Mouse (Mus musculus) limb, embryonic 15.5 days (tissue): Measurements from ENCODE around the gene Cuedc1. TPM values are rescaled to one million over a fixed set of nuclear protein-coding genes. Genes with fewer than 3 reads are reported as not detected.

Experiments used
- ATAC-seq: fragments of 200-750 bp; cut with Nextera tagmentation; 2 replicates; pipeline ENCODE4 v1.8.0; 2017; ENCODE audit warnings: low read depth, moderate TSS enrichment; ENCODE audit not compliant: insufficient number of reproducible peaks, low FRiP score, low TSS enrichment
- H3K27ac ChIP-seq: fragments of 300-500 bp; sonication (generic); 2 replicates; pipeline ENCODE4 v1.5.1; 2015; ENCODE audit warnings: moderate library complexity, mild to moderate bottlenecking, inconsistent platforms
- H3K27me3 ChIP-seq: fragments of 300-500 bp; sonication (generic); 2 replicates; pipeline ENCODE4 v1.6.1; 2015; ENCODE audit warnings: inconsistent platforms
- H3K36me3 ChIP-seq: fragments of 300-500 bp; sonication (generic); 2 replicates; pipeline ENCODE4 v1.6.1; 2015; ENCODE audit warnings: inconsistent platforms
- H3K4me1 ChIP-seq: fragments of 300-500 bp; sonication (generic); 2 replicates; pipeline ENCODE4 v1.6.1; 2015; ENCODE audit warnings: inconsistent platforms
- H3K4me2 ChIP-seq: fragments of 300-500 bp; sonication (generic); 2 replicates; pipeline ENCODE4 v1.6.1; 2015; ENCODE audit warnings: mild to moderate bottlenecking, inconsistent platforms
- H3K4me3 ChIP-seq: fragments of 300-500 bp; sonication (generic); 2 replicates; pipeline ENCODE4 v1.5.1; 2015; ENCODE audit warnings: mild to moderate bottlenecking, inconsistent platforms
- H3K9ac ChIP-seq: fragments of 300-500 bp; sonication (generic); 2 replicates; pipeline ENCODE4 v1.6.1; 2015; ENCODE audit warnings: inconsistent platforms
- H3K9me3 ChIP-seq: fragments of 300-500 bp; sonication (generic); 2 replicates; pipeline ENCODE4 v1.6.1; 2016; ENCODE audit warnings: inconsistent platforms
- WGBS: fragments of 180-500 bp; shearing (Covaris S2); methylation state at CpG from one replicate; pipeline ENCODE4 v1.1.7; 2015; 5-methylcytosine and 5-hydroxymethylcytosine counted together
- polyA plus RNA-seq: library from polyadenylated mRNA; unstranded; fragments of >200 nt; fragmentation: Nextera tagmentation; extraction: Ambion mirVana; gene quantifications from 2 replicates; pipeline ENCODE4 v1.2.1, GENCODE M21; 2015

The Cuedc1 gene
- 28.1 and 32.1 TPM in 2 replicates for polyA plus RNA-seq

DNA sequence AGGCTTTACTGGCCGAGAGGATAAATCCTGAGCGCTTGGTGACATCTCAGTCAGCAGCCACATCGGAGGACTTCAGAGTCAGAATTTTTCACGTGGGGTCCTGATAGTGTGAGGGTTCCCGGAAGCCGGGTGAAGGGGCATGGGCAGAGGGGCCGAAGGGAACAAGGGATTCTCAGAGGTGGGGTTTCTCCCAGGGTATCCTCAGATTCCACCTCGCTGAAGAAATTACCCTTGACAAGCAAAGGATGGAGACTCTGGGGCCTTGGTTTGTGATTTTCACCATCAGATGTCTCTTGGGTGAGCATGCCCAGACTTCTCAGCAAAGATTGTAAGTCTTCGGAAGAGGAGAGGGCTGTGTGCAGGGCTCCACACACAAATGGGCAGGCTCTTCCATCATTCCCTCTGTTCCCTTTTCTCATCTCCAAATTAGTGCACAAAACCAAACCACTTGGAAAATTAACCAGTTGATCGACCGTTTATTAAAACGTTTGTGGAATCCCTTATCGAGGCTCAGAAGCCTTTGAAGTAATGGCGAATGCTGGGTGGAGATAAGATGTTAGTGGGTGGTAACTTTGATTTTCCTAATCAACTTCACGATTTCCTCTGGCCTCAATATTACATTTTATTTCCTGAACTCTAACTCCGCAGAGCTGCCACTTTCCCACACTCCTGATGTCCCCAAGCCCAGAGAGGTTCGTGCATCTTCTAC, at the start of gene Cuedc1:
Cuedc1 (plus strand) TSS at position 38 of the 709 bp plus-strand sequence.
- Histone ChIP-seq H3K4me3 (peak within 1 kb of the TSS; percentile 74), H3K36me3 (no peaks in the 10 kb centered on the region), H3K4me1 (peaks cover 40% of the 10 kb centered on the region), H3K27ac (peak within 1 kb of the TSS; percentile 91), H3K9me3 (no peaks in the 10 kb centered on the region), H3K9ac (peak within 1 kb of the TSS; percentile 85), H3K4me2 (peak within 1 kb of the TSS; percentile 88), H3K27me3 (no peaks in the 10 kb centered on the region)
- 25% methylated on average over 17 of the region's 17 CpGs for WGBS
- no peak for ATAC-seq

DNA sequence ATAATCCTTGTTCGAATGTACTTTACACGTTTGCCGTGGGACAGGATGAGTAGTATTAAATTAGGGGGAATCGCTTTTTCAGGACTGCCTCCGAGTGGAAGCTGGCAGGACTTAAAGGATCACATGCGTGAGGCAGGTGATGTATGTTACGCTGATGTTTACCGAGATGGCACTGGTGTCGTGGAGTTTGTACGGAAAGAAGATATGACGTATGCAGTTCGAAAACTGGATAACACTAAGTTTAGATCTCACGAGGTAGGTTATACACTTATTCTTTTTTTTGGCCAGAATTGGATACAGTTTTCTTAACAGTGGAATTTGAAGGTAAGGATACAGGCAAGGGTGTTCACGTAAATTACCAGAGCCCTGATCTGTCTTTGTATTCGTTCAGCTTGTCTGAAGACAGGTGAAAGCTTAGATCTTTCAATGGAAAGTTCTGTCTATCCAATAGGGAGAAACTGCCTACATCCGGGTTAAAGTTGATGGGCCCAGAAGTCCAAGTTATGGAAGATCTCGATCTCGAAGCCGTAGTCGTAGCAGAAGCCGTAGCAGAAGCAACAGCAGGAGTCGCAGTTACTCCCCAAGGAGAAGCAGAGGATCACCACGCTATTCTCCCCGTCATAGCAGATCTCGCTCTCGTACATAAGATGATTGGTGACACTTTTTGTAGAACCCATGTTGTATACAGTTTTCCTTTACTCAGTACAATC, 48.7 kb upstream of the Cuedc1 start:
- peak overlapping the region; percentile 99 for H3K9ac ChIP-seq
- H3K27ac ChIP-seq = no peak overlapping the region
- peaks cover 26% of the 10 kb centered on the region for H3K36me3 ChIP-seq
- H3K4me1 ChIP-seq = peaks cover 35% of the 10 kb centered on the region
- peak overlapping the region; percentile 97 for H3K4me3 ChIP-seq
- peak overlapping the region; percentile 56 for H3K4me2 ChIP-seq
- no peak for ATAC-seq
- no peaks in the 10 kb centered on the region for H3K27me3 ChIP-seq
- 17% methylated on average over 26 of the region's 26 CpGs for WGBS
- no peaks in the 10 kb centered on the region for H3K9me3 ChIP-seq

DNA sequence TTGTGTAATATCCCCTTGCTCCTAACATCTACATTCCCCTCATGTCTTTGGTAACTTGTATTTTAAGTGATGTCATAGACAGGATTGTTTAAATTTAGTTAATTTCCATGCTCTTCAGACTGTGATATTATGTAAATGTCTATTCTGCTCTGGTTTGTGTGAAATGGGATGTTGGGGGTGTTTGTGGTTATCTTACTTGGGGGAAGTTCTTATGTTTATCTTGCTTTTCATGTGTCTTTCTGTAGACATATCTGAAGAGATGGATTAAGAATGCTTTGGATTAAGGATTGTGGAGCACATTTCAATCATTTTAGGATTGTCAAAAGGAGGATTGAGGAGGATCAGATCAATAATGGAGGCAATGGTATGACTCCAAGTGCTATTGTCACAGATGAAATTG, 48.1 kb upstream of the Cuedc1 start:
- no peak overlapping the region for H3K9ac ChIP-seq
- H3K9me3 ChIP-seq = no peaks in the 10 kb centered on the region
- H3K4me3 ChIP-seq = peak overlapping the region; percentile 97
- H3K4me1 ChIP-seq = peaks cover 35% of the 10 kb centered on the region
- ATAC-seq = no peak
- no peaks in the 10 kb centered on the region for H3K27me3 ChIP-seq
- peaks cover 26% of the 10 kb centered on the region for H3K36me3 ChIP-seq
- no peak overlapping the region for H3K27ac ChIP-seq
- H3K4me2 ChIP-seq = peak overlapping the region; percentile 56; the same call in 1 of the 2 replicates

DNA sequence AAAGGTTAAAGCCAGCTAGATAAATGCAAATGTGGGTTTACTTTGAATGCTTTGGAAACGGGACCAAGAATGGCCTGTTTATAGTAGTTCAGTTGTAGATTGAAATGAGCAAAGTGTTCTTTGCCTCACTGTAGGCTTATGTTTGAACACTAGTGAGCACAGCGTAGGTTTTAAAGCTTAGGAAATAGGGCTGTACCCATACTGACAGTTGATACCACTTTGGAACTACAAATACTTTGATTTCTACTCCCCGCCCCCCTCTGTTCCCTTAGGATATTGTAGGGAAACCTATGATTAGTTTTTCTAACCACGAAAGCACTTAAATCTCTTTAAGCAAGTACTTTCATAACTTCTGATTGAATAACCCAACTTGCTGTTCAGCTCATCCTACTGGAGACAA, 45.2 kb upstream of the Cuedc1 start:
- Histone ChIP-seq H3K27ac (no peak overlapping the region), H3K36me3 (peaks cover 26% of the 10 kb centered on the region), H3K4me3 (no peak overlapping the region), H3K27me3 (no peaks in the 10 kb centered on the region), H3K4me2 (no peak overlapping the region), H3K4me1 (peaks cover 26% of the 10 kb centered on the region), H3K9me3 (no peaks in the 10 kb centered on the region), H3K9ac (no peak overlapping the region)
- ATAC-seq = no peak
- WGBS = 73% methylated on average over 4 of the region's 4 CpGs

DNA sequence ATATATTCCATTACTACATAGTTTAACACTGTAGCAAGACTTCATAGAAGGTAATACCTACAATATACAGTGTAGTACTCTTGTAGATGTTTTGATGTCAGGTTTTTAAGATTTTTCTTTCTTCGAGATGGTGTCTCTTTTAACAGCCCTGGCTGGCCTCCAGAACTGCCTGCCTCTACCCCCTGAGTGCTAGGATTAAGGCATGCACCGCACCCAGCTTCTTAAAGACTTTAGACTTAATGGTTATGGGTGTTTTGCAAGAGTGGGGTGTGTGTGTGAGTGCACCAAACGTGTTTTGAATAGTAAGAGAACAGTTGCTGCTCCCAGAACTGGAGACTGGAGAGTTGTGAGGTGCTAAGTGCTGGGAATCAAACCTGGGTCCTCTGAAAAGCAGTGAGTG, 44.0 kb upstream of the Cuedc1 start:
- H3K36me3 ChIP-seq = peaks cover 26% of the 10 kb centered on the region
- ATAC-seq = 0 out of 2 replicates have a peak, but pooled peaks have one; percentile 24
- WGBS = 35% methylated on average over 3 of the region's 3 CpGs

DNA sequence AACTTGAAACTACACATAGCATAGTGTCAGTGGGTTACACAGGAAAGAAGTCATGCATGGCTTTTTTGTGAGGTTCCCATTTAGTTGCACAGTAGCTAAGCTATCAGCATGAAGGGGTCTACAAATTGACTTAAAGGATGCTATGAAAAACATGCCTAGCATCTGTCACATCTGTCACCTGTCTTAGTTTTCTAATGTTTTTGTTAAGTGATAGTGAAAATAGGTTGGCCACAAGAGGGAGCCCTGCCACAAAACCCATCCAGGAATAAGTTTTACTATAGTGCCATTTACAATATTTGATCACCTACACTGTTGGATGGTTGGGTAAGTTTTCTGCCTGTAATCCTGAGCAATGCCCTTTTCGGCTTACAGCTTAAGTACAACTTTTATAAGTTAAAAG, 43.3 kb upstream of the Cuedc1 start:
- no peaks in the 10 kb centered on the region for H3K9me3 ChIP-seq
- H3K36me3 ChIP-seq = peaks cover 21% of the 10 kb centered on the region
- H3K9ac ChIP-seq = no peak overlapping the region
- no peaks in the 10 kb centered on the region for H3K27me3 ChIP-seq
- no peak overlapping the region for H3K27ac ChIP-seq
- H3K4me2 ChIP-seq = no peak overlapping the region
- ATAC-seq = no peak
- WGBS = 71% methylated on average over 1 of the region's 1 CpGs
- no peak overlapping the region for H3K4me3 ChIP-seq
- peaks cover 18% of the 10 kb centered on the region for H3K4me1 ChIP-seq

More for the DNA sequence above, 44.0 kb upstream of the Cuedc1 start:
- Histone ChIP-seq H3K9ac (no peak overlapping the region), H3K9me3 (no peaks in the 10 kb centered on the region), H3K4me3 (no peak overlapping the region), H3K27me3 (no peaks in the 10 kb centered on the region), H3K27ac (no peak overlapping the region; the same call in 1 of the 2 replicates), H3K4me2 (no peak overlapping the region), H3K4me1 (peaks cover 26% of the 10 kb centered on the region)

DNA sequence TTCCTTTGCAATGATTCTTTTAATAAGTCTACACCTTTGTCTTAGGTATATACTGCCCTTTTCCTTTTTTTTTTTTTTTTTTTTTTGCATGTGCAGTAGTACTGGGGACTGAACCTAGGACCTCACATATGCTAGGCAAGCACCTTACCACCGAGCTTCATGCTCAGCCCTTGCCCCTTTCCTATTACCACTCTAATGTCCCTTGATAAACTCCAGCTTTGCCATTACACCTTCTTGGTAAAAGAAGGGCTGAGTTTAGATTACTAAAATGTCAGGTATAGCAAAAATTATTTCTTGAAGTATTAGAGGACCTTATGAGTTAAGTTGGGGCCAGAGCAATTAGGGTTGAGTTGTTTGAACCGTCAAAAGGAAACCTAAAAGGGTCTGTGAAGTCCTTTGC, 42.1 kb upstream of the Cuedc1 start:
- no peak for ATAC-seq
- H3K4me3 ChIP-seq = no peak overlapping the region
- WGBS = 72% methylated on average over 2 of the region's 2 CpGs

DNA sequence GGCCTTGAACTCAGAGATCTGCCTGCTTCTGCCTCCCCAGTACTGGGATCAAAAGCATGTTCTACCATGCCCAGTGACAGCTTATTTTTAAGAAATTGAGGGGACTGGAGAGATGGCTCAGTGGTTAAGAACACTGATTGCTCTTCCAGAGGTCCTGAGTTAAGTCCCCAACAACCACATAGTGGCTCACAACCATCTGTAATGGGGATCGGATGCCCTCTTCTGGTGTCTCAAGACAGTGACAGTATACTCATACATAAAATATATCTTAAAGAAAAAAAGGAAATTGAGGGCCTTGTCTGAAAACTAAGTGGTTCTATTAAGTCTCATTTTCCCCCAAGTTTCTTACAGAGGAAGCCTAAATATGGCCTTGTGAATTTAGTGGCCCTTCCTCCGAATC, 40.1 kb upstream of the Cuedc1 start:
- 71% methylated on average over 2 of the region's 2 CpGs for WGBS
- Histone ChIP-seq H3K27me3 (no peaks in the 10 kb centered on the region), H3K4me1 (peaks cover 3% of the 10 kb centered on the region; the same call in 1 of the 2 replicates), H3K9ac (no peak overlapping the region), H3K4me2 (no peak overlapping the region), H3K9me3 (no peaks in the 10 kb centered on the region), H3K36me3 (0 out of 2 replicates have a peak, but pooled peaks cover 5% of the 10 kb centered on the region), H3K27ac (no peak overlapping the region), H3K4me3 (no peak overlapping the region)
- ATAC-seq = no peak

More for the DNA sequence above, 42.1 kb upstream of the Cuedc1 start:
- Histone ChIP-seq H3K27ac (no peak overlapping the region), H3K9me3 (no peaks in the 10 kb centered on the region), H3K36me3 (peaks cover 13% of the 10 kb centered on the region), H3K9ac (no peak overlapping the region), H3K4me2 (no peak overlapping the region), H3K4me1 (peaks cover 10% of the 10 kb centered on the region; the same call in 1 of the 2 replicates), H3K27me3 (no peaks in the 10 kb centered on the region)

DNA sequence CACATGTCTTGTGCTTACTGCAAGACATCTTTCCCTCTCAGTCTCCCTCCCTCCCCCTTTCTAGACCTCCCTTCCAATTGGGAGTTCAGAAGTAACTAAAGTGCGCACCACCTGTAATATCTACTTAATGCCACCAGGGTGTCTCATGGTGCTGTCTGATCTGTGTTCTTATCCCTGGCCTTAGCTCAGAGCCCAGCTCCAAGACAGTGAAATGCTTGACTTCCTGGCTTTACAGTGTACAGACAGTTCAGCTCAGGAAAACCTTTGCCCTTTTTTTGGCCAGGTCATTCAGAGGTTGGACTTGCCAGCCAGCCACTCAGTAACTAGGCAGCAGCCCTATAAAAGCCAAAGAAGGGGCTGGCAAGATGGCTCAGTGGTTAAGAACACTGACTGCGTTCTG, 38.7 kb upstream of the Cuedc1 start:
- no peak overlapping the region for H3K27ac ChIP-seq
- H3K4me1 ChIP-seq = no peaks in the 10 kb centered on the region
- H3K27me3 ChIP-seq = no peaks in the 10 kb centered on the region
- 47% methylated on average over 2 of the region's 2 CpGs for WGBS
- no peak overlapping the region for H3K4me3 ChIP-seq
- peak; percentile 75; the same call in 1 of the 2 replicates for ATAC-seq
- no peaks in the 10 kb centered on the region for H3K9me3 ChIP-seq
- H3K36me3 ChIP-seq = no peaks in the 10 kb centered on the region
- H3K9ac ChIP-seq = no peak overlapping the region
- H3K4me2 ChIP-seq = no peak overlapping the region

DNA sequence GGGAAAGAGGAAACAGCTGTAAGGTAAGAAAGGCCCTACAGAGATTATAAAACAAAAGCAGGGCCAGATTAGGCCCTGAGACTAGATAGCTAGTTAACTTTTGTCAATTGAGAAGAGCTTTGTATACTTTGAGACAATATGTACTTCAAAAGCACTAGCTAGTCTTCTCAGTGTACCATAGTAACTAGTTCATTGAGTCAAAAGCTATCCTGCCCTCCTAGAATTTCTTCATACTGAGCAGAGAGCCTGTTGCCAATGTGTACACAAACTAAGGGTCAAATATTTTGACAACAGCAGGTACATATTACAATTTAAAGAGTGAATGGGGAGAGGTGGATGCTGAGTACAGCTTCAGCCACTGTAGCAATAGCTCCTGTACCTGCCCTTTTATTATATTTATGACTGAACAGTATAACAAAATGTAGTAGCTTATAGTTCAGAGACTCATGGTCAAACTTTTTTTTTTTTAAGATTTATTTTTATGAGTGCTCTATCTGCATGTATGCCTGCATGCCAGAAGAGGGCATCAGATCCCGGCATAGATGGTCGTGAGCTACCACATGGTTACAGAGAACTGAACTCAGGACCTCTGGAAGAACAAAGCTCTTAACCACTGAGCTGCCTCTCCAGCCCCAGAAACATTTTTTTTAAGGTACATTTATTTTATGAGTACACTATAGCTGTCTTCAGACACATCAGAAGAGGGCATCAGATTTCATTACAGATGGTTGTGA, 35.8 kb upstream of the Cuedc1 start:
- no peaks in the 10 kb centered on the region for H3K27me3 ChIP-seq
- no peak overlapping the region for H3K4me2 ChIP-seq
- H3K27ac ChIP-seq = no peak overlapping the region
- peaks cover under 1% of the 10 kb centered on the region for H3K4me1 ChIP-seq
- no peak for ATAC-seq
- H3K9me3 ChIP-seq = no peaks in the 10 kb centered on the region
- H3K4me3 ChIP-seq = no peak overlapping the region
- H3K9ac ChIP-seq = no peak overlapping the region
- 79% methylated on average over 2 of the region's 2 CpGs for WGBS
- no peaks in the 10 kb centered on the region for H3K36me3 ChIP-seq

DNA sequence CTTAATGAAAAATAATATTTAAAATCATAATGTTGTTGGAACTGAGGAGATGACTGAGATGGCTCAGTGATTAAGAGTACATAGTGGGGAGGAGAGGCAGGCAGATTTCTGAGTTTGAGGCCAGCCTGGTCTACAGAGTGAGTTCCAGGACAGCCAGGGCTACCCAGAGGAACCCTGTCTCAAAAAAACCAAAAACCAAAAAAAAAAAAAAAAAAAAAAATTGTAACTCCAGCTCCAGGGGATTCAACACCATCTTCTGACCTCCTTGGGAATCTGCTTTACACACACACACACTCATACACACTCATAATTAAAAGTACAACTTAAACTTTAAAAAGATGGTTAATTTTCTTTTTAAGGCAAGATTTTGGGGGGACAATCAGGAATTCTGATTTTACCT, 32.1 kb upstream of the Cuedc1 start:
- Histone ChIP-seq H3K4me3 (no peak overlapping the region), H3K9ac (no peak overlapping the region), H3K4me1 (peaks cover 16% of the 10 kb centered on the region), H3K27ac (no peak overlapping the region), H3K27me3 (no peaks in the 10 kb centered on the region), H3K4me2 (no peak overlapping the region), H3K9me3 (no peaks in the 10 kb centered on the region), H3K36me3 (no peaks in the 10 kb centered on the region)
- no peak for ATAC-seq

DNA sequence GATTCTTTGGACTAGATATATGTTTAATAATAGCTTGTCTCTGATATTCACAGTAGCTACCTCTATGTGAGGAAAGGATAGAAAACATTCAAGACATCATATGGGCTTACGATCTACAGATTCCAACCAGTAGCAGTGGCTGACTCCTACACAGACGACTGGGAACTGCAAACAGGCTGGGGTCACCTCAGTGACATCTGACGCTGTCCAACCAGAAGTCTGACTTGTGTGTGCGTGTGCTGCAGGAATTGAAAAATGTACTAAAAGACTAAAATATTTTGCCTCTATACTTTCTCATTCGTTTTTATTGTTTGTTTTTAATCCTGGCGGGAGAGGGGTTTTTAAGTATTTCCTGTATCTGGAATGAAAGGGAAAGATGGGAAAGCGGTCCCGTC, 30.7 kb upstream of the Cuedc1 start:
- WGBS = 2% methylated on average over 8 of the region's 8 CpGs
- H3K9me3 ChIP-seq = no peaks in the 10 kb centered on the region
- peak overlapping the region; percentile 92 for H3K9ac ChIP-seq
- no peaks in the 10 kb centered on the region for H3K27me3 ChIP-seq
- no peak for ATAC-seq
- peaks cover 30% of the 10 kb centered on the region for H3K4me1 ChIP-seq
- peak overlapping the region; percentile 98 for H3K27ac ChIP-seq
- peak overlapping the region; percentile 72 for H3K4me3 ChIP-seq
- H3K4me2 ChIP-seq = peak overlapping the region; percentile 74
- H3K36me3 ChIP-seq = no peaks in the 10 kb centered on the region
